Mouse (Mus musculus) ES-E14 (cell line): ENCODE data around the gene Mettl18. TPM values are rescaled to one million over a fixed set of nuclear protein-coding genes. Genes with fewer than 3 reads are reported as not detected.

Experiments used
- DNase-seq: peaks from one replicate; pipeline ENCODE4 v3.0.0-alpha.2; 2013; ENCODE audit warnings: low read depth, low spot score
- H3K27ac ChIP-seq: 2 replicates; pipeline ENCODE4 v1.5.1; 2012; ENCODE audit warnings: low read depth, mild to moderate bottlenecking, low read length, moderate library complexity, mixed read lengths; ENCODE audit not compliant: poor library complexity, insufficient read depth, severe bottlenecking
- H3K36me3 ChIP-seq: 2 replicates; pipeline ENCODE4 v1.6.1; 2012; ENCODE audit warnings: mild to moderate bottlenecking, low read length, moderate library complexity, mixed read lengths; ENCODE audit not compliant: control insufficient read depth, poor library complexity, insufficient read depth, severe bottlenecking
- H3K4me1 ChIP-seq, 2 experiments: fragments of 150-350 bp in 1 of 2; sonication (generic) in 1 of 2; 2 replicates each; pipeline ENCODE4 v1.6.1; 2012; ENCODE audit warnings: low read length in 2 of 2, mild to moderate bottlenecking in 1 of 2, mixed read lengths in 1 of 2; ENCODE audit not compliant: control insufficient read depth in 2 of 2, insufficient read depth in 2 of 2, poor library complexity in 1 of 2
- H3K4me3 ChIP-seq, 2 experiments: fragments of 150-350 bp in 1 of 2; sonication (generic) in 1 of 2; 2 replicates each; pipeline ENCODE4 v1.5.1; 2012; ENCODE audit warnings: low read length in 2 of 2, low read depth in 1 of 2, mild to moderate bottlenecking in 1 of 2, mixed read lengths in 1 of 2; ENCODE audit not compliant: insufficient read depth in 1 of 2, poor library complexity in 1 of 2, severe bottlenecking in 1 of 2
- H3K9ac ChIP-seq: 2 replicates; pipeline ENCODE4 v1.6.1; 2012; ENCODE audit warnings: low read depth, mild to moderate bottlenecking, low read length, mixed read lengths; ENCODE audit not compliant: poor library complexity, insufficient read depth, severe bottlenecking
- H3K9me3 ChIP-seq: fragments of 150-350 bp; sonication (generic); 2 replicates; pipeline ENCODE4 v1.6.1; 2012; ENCODE audit warnings: low read depth, mild to moderate bottlenecking, low read length; ENCODE audit not compliant: control insufficient read depth, insufficient read depth
- CHD2 ChIP-seq: IDR thresholded peaks from 2 replicates; pipeline ENCODE4 v1.6.1; 2014; ENCODE audit warnings: mild to moderate bottlenecking, low read depth, low read length, inconsistent platforms
- HCFC1 ChIP-seq: IDR thresholded peaks from 2 replicates; pipeline ENCODE4 v1.6.1; 2012; ENCODE audit warnings: low read length, inconsistent platforms, borderline replicate concordance; ENCODE audit not compliant: insufficient read depth
- MAFK ChIP-seq: IDR thresholded peaks from 2 replicates; pipeline ENCODE4 v1.6.1; 2014; ENCODE audit warnings: mild to moderate bottlenecking, low read depth, low read length, inconsistent platforms; ENCODE audit not compliant: insufficient read depth
- ZC3H11A ChIP-seq: IDR thresholded peaks from 2 replicates; pipeline ENCODE4 v1.6.1; 2012; ENCODE audit warnings: low read depth, mild to moderate bottlenecking, inconsistent platforms, low read length, borderline replicate concordance
- ZNF384 ChIP-seq: IDR thresholded peaks from 2 replicates; pipeline ENCODE4 v1.6.1; 2012; ENCODE audit warnings: low read depth, low read length, inconsistent platforms
- in situ Hi-C, 2 experiments: fragments of 600-800 bp; cut with MboI; formaldehyde crosslinking; loops; one replicate each; pipeline ENCODE4 v1.15.1; 2025; ENCODE audit warnings: low sequenced_read_pairs in 2 of 2, inconsistent platforms in 1 of 2; ENCODE audit not compliant: unreplicated experiment in 2 of 2
- total RNA-seq: library from RNA; depleted of rRNA; stranded (reverse); fragments of 300-350 nt; gene quantifications from 2 replicates; pipeline ENCODE4 v1.2.3, GENCODE M21; 2012; rRNA removed

The Mettl18 gene
- total RNA-seq, 1 experiment, result 9.1 TPM

GRCm38 (mm10) chr1:164027416-164027815 lies 32.7 kb downstream of the Mettl18 start:
- H3K27ac ChIP-seq, result no peak overlapping the region
- DNase-seq, result no peak
- H3K4me3 ChIP-seq, result no peak overlapping the region
- H3K9ac ChIP-seq, result no peak overlapping the region
- TF ChIP-seq HCFC1, result no peak
- TF ChIP-seq MAFK, result no peak
- TF ChIP-seq ZNF384, result no peak
- no peak for TF ChIP-seq ZC3H11A
- TF ChIP-seq CHD2, result no peak
- H3K9me3 ChIP-seq, result no peaks in the 10 kb centered on the region
- in situ Hi-C loops, result no loop called here
- H3K4me1 ChIP-seq, result no peaks in the 10 kb centered on the region
- H3K36me3 ChIP-seq, result no peaks in the 10 kb centered on the region

- Histone ChIP-seq H3K4me3 (no peak overlapping the region), H3K27ac (no peak overlapping the region), H3K36me3 (no peaks in the 10 kb centered on the region), H3K9ac (no peak overlapping the region), H3K9me3 (no peaks in the 10 kb centered on the region), H3K4me1 (no peaks in the 10 kb centered on the region)
- DNase-seq, result no peak
- no peak for TF ChIP-seq CHD2
- no peak for TF ChIP-seq MAFK
- no peak for TF ChIP-seq ZC3H11A
- TF ChIP-seq HCFC1, result no peak
- no peak for TF ChIP-seq ZNF384
- in situ Hi-C loops, result no loop called here
Measured at GRCm38 (mm10) chr1:164040385-164041135, 45.9 kb downstream of the Mettl18 start.

- Histone ChIP-seq H3K9ac (no peak overlapping the region), H3K9me3 (no peaks in the 10 kb centered on the region), H3K4me3 (no peak overlapping the region), H3K27ac (no peak overlapping the region), H3K36me3 (no peaks in the 10 kb centered on the region), H3K4me1 (no peaks in the 10 kb centered on the region)
- TF ChIP-seq CHD2, result no peak
- TF ChIP-seq HCFC1, result no peak
- TF ChIP-seq MAFK, result no peak
- TF ChIP-seq ZNF384, result no peak
- no peak for TF ChIP-seq ZC3H11A
- in situ Hi-C loops, result no loop called here
- no peak for DNase-seq
Measured at GRCm38 (mm10) chr1:164043549-164043948, 48.9 kb downstream of the Mettl18 start.

Other genes with a start within 250 kb of the Mettl18 start
- gene Kifap3, start 215.3 kb upstream of the Mettl18 start, total RNA-seq, result 17.1 and 21.8 TPM in 2 replicates
- 13.0 and 19.1 TPM in 2 replicates for gene Scyl3, start 65.8 kb upstream of the Mettl18 start, total RNA-seq
- gene BC055324, start 93 bp upstream of the Mettl18 start, total RNA-seq, result 43.7 and 46.8 TPM in 2 replicates
- not detected in 2 replicates for gene Sele, start 53.3 kb downstream of the Mettl18 start, total RNA-seq
- 0.09 TPM in 1 of 2 replicates, not detected in the other for gene Sell, start 67.1 kb downstream of the Mettl18 start, total RNA-seq
- gene Selp, start 120.4 kb downstream of the Mettl18 start, total RNA-seq, result 0.21 and 0.22 TPM in 2 replicates
- gene F5, start 156.9 kb downstream of the Mettl18 start, total RNA-seq, result 0.76 and 1.3 TPM in 2 replicates